Comparison of ENCODE assay signal across 27 mouse cellular contexts in the genomic region with DNA sequence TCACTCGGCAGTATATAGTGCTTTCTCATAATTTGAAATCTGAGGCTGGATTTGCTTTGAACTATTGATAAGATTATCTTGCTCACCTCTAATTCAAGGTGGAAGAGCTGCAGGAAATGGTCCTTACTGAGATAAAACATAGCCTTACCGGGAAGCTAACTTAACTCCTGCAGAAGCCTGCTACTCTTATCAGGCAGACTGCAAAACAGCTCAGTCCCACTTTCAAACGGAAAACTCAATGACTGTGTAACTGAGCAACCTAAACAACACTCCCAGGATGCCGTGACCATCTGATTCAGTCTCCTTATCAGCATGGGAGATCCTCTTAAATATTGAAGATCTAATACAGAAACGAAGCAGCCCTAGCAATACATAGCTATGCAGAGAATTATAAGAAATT.
"Had no signal": no experiment of that assay in that cellular context is flagged by ENCODE, and none has a peak within 500 bp of the region (broad histone marks: within the 10 kb centered on the region; RNA-seq: fewer than 3 reads in every experiment).

No protein-coding gene starts in this region.

- H3K4me3 ChIP-seq: gastrocnemius, adult 2 months; heart, embryonic 10.5 days; heart, embryonic 12.5 days; hindbrain, embryonic 10.5 days; hindbrain, embryonic 12.5 days; intestine, embryonic 15.5 days; kidney, embryonic 15.5 days; limb, embryonic 13.5 days; limb, embryonic 15.5 days; liver, embryonic 12.5 days had no signal

- H3K4me2 ChIP-seq: heart, embryonic 12.5 days; hindbrain, embryonic 12.5 days; hindbrain, embryonic 14.5 days; intestine, embryonic 15.5 days; kidney, embryonic 15.5 days; limb, embryonic 13.5 days; limb, embryonic 15.5 days; liver, embryonic 12.5 days had no signal

- H3K9me3 ChIP-seq: heart, embryonic 10.5 days; heart, embryonic 12.5 days; hindbrain, embryonic 10.5 days; hindbrain, embryonic 12.5 days; intestine, embryonic 15.5 days; kidney, embryonic 15.5 days; limb, embryonic 13.5 days; limb, embryonic 15.5 days; liver, embryonic 12.5 days had no signal

- ATAC-seq: hindbrain, embryonic 16.5 days; inflammation-experienced regulatory T-cells, adult 6 months; intestine, embryonic 15.5 days; intestine, postnatal 0 days; liver, embryonic 12.5 days had no signal

- H3K27me3 ChIP-seq: heart, embryonic 12.5 days; hindbrain, embryonic 12.5 days; intestine, embryonic 15.5 days; kidney, embryonic 15.5 days; limb, embryonic 13.5 days; limb, embryonic 15.5 days; liver, embryonic 12.5 days had no signal

- H3K4me1 ChIP-seq: heart, embryonic 10.5 days; hindbrain, embryonic 10.5 days; hindbrain, embryonic 12.5 days; intestine, embryonic 15.5 days; kidney, embryonic 15.5 days; limb, embryonic 13.5 days; limb, embryonic 15.5 days; liver, embryonic 12.5 days had no signal

- H3K27ac ChIP-seq: gastrocnemius, adult 2 months; heart, embryonic 10.5 days; hindbrain, embryonic 10.5 days; hindbrain, embryonic 12.5 days; hindbrain, embryonic 14.5 days; intestine, embryonic 15.5 days; kidney, embryonic 15.5 days; kidney, postnatal 0 days; limb, embryonic 13.5 days; limb, embryonic 15.5 days; liver, embryonic 12.5 days had no signal

- DNase-seq: gastrocnemius, adult 2 months; gastrocnemius, postnatal 10 days; gastrocnemius, postnatal 25 days; heart, adult 18-20 months; heart, postnatal 10 days; heart, postnatal 4 days; kidney, adult 18-20 months; kidney, adult 9 months; kidney, postnatal 14 days; kidney, postnatal 36 days; layer of hippocampus, adult 9-11 months; layer of hippocampus, postnatal 36 days; left cerebral cortex, postnatal 4 days had no signal

- H3K9ac ChIP-seq: heart, embryonic 12.5 days; hindbrain, embryonic 12.5 days; hindbrain, embryonic 14.5 days; intestine, embryonic 15.5 days; kidney, embryonic 15.5 days; limb, embryonic 13.5 days; limb, embryonic 15.5 days; liver, embryonic 12.5 days had no signal

- H3K36me3 ChIP-seq: heart, embryonic 10.5 days; heart, embryonic 12.5 days; hindbrain, embryonic 10.5 days; hindbrain, embryonic 12.5 days; intestine, embryonic 15.5 days; kidney, embryonic 15.5 days; limb, embryonic 13.5 days; limb, embryonic 15.5 days; liver, embryonic 12.5 days had no signal
